ENCODE assay signal across 24 mouse cellular contexts in genomic region chr13:99472028-99472427, GRCm38 (mm10). TPM values are rescaled to one million over a fixed set of nuclear protein-coding genes. Genes with fewer than 3 reads are reported as not detected.
DNase-seq lines count a peak whose midpoint lies in the region; ATAC-seq and TF ChIP-seq lines count a peak whose summit lies in the region.
"Had no signal": no experiment of that assay in that cellular context is flagged by ENCODE, and none has a peak within 500 bp of the region (broad histone marks: within the 10 kb centered on the region; RNA-seq: fewer than 3 reads in every experiment).

No protein-coding gene starts in this region.

- ATAC-seq in forebrain, embryonic 13.5 days, result no peak
- no peak for ATAC-seq in forebrain, embryonic 12.5 days (ENCODE audit: low FRiP score)
- no peak for ATAC-seq in midbrain, embryonic 16.5 days
- ATAC-seq: CD4-positive, CD25-positive, alpha-beta regulatory T cell, adult 4 months; forebrain, embryonic 16.5 days; hindbrain, postnatal 0 days; inflammation-experienced regulatory T-cells, adult 6 months; intestine, embryonic 16.5 days had no signal

- peak overlapping the region; percentile 8; the same call in 1 of the 2 replicates for H3K27ac ChIP-seq in forebrain, embryonic 13.5 days
- no peak overlapping the region for H3K27ac ChIP-seq in forebrain, embryonic 12.5 days
- peak overlapping the region; percentile 57; the same call in 1 of the 2 replicates for H3K27ac ChIP-seq in midbrain, embryonic 10.5 days (replicated peaks)
- H3K27ac ChIP-seq in midbrain, embryonic 16.5 days (ENCODE audit: low read length), result no peak overlapping the region
- H3K27ac ChIP-seq: embryonic facial prominence, embryonic 13.5 days; gastrocnemius, adult 2 months; hindbrain, embryonic 12.5 days; hindbrain, postnatal 0 days had no signal

- H3K9ac ChIP-seq in forebrain, embryonic 13.5 days, result no peak overlapping the region
- no peak overlapping the region for H3K9ac ChIP-seq in forebrain, embryonic 12.5 days
- no peak overlapping the region for H3K9ac ChIP-seq in midbrain, embryonic 16.5 days (ENCODE audit: low read depth, low read length)
- H3K9ac ChIP-seq: embryonic facial prominence, embryonic 13.5 days; hindbrain, embryonic 12.5 days had no signal

- DNase-seq in midbrain, embryonic 10.5 days (ENCODE audit: low spot score), result no peak
- no peak for DNase-seq in spleen, postnatal 10 days (ENCODE audit: low spot score in 2 of 2)
- DNase-seq: adrenal gland, adult 2 months; adrenal gland, postnatal 14 days; B cell, adult 2 months; cerebellum, adult 11 months; cerebellum, adult 2 months; cerebellum, adult 9-11 months; cerebellum, postnatal 25 days; gastrocnemius, adult 2 months; gastrocnemius, postnatal 14 days; heart, adult 11 months had no signal

- no peak overlapping the region for H3K4me2 ChIP-seq in forebrain, embryonic 13.5 days
- no peak overlapping the region for H3K4me2 ChIP-seq in forebrain, embryonic 12.5 days
- H3K4me2 ChIP-seq in midbrain, embryonic 16.5 days (ENCODE audit: low read length), result no peak overlapping the region
- H3K4me2 ChIP-seq in myocyte (ENCODE audit: low read depth), result peak overlapping the region; percentile 75
- H3K4me2 ChIP-seq: embryonic facial prominence, embryonic 13.5 days; heart, embryonic 11.5 days; hindbrain, embryonic 12.5 days had no signal

- no peaks in the 10 kb centered on the region for H3K27me3 ChIP-seq in forebrain, embryonic 13.5 days
- no peaks in the 10 kb centered on the region for H3K27me3 ChIP-seq in forebrain, embryonic 12.5 days
- H3K27me3 ChIP-seq in midbrain, embryonic 10.5 days (ENCODE audit: low read depth, poor library complexity, severe bottlenecking), result no peaks in the 10 kb centered on the region
- no peaks in the 10 kb centered on the region for H3K27me3 ChIP-seq in midbrain, embryonic 16.5 days (ENCODE audit: control insufficient read depth, insufficient read depth, low read depth, low read length)
- no peaks in the 10 kb centered on the region for H3K27me3 ChIP-seq in myocyte (ENCODE audit: control insufficient read depth, insufficient read depth, insufficient read length)
- H3K27me3 ChIP-seq: embryonic facial prominence, embryonic 13.5 days; hindbrain, embryonic 12.5 days had no signal

- H3K9me3 ChIP-seq in forebrain, embryonic 13.5 days (replicated peaks), result no peaks in the 10 kb centered on the region
- no peaks in the 10 kb centered on the region for H3K9me3 ChIP-seq in forebrain, embryonic 12.5 days
- H3K9me3 ChIP-seq in midbrain, embryonic 10.5 days (replicated peaks), result no peaks in the 10 kb centered on the region
- H3K9me3 ChIP-seq in midbrain, embryonic 16.5 days (replicated peaks; ENCODE audit: control insufficient read depth, low read length, poor library complexity, severe bottlenecking), result no peaks in the 10 kb centered on the region
- H3K9me3 ChIP-seq: embryonic facial prominence, embryonic 13.5 days; hindbrain, embryonic 12.5 days had no signal

- H3K4me1 ChIP-seq in forebrain, embryonic 13.5 days, result peaks cover 75% of the 10 kb centered on the region
- H3K4me1 ChIP-seq in forebrain, embryonic 12.5 days, result peaks cover 74% of the 10 kb centered on the region
- peaks cover 92% of the 10 kb centered on the region for H3K4me1 ChIP-seq in midbrain, embryonic 10.5 days
- H3K4me1 ChIP-seq in midbrain, embryonic 16.5 days (ENCODE audit: control insufficient read depth, insufficient read depth, low read length), result peaks cover 46% of the 10 kb centered on the region

- H3K4me3 ChIP-seq in forebrain, embryonic 13.5 days, result no peak overlapping the region
- no peak overlapping the region for H3K4me3 ChIP-seq in forebrain, embryonic 12.5 days (replicated peaks)
- no peak overlapping the region for H3K4me3 ChIP-seq in midbrain, embryonic 10.5 days
- H3K4me3 ChIP-seq in midbrain, embryonic 16.5 days (ENCODE audit: low read depth, low read length), result no peak overlapping the region
- no peak overlapping the region for H3K4me3 ChIP-seq in myocyte
- H3K4me3 ChIP-seq: embryonic facial prominence, embryonic 13.5 days; gastrocnemius, adult 2 months; hindbrain, embryonic 12.5 days had no signal

- 95% methylated on average over 9 of the region's 9 CpGs for WGBS in forebrain, embryonic 13.5 days
- WGBS in forebrain, embryonic 12.5 days, result 91% methylated on average over 9 of the region's 9 CpGs
- 95% methylated on average over 9 of the region's 9 CpGs for WGBS in midbrain, embryonic 10.5 days
- WGBS in midbrain, embryonic 16.5 days, result 95% methylated on average over 9 of the region's 9 CpGs

- peaks cover 90% of the 10 kb centered on the region for H3K79me2 ChIP-seq in myocyte (ENCODE audit: control insufficient read depth, insufficient read depth)

- H3K36me3 ChIP-seq in forebrain, embryonic 13.5 days (ENCODE audit: poor library complexity, severe bottlenecking), result peaks cover 32% of the 10 kb centered on the region
- peaks cover 17% of the 10 kb centered on the region for H3K36me3 ChIP-seq in forebrain, embryonic 12.5 days (replicated peaks)
- H3K36me3 ChIP-seq in midbrain, embryonic 10.5 days, result peaks cover 49% of the 10 kb centered on the region
- no peaks in the 10 kb centered on the region for H3K36me3 ChIP-seq in midbrain, embryonic 16.5 days (ENCODE audit: control insufficient read depth, insufficient read depth, low read length)
- H3K36me3 ChIP-seq in myocyte (ENCODE audit: control insufficient read depth, insufficient read depth), result peaks cover 5% of the 10 kb centered on the region

- no peak for TF ChIP-seq POLR2A in myocyte (IDR thresholded peaks at IDR 0.05; ENCODE audit: insufficient read length, low read depth)

- H3ac ChIP-seq in myocyte (ENCODE audit: control insufficient read depth, insufficient read length), result no peak overlapping the region

TF ChIP-seq in myocyte, 11 proteins besides CTCF, POLR2A, EP300 and RAD21:
- TF ChIP-seq TCF3 (IDR thresholded peaks at IDR 0.05; ENCODE audit: insufficient read length, low read depth), result no peak
- TF ChIP-seq CEBPB (IDR thresholded peaks at IDR 0.05; ENCODE audit: insufficient read depth, poor library complexity, severe bottlenecking), result peak; percentile 44; the same call in 1 of the 2 replicates
- peak; percentile 10 to 72 (median 70) for TF ChIP-seq MYOG (IDR thresholded peaks at IDR 0.05; ENCODE audit: control insufficient read depth in 1 of 3, insufficient read depth in 1 of 3, insufficient read length in 2 of 3, low read depth in 2 of 3)
- no peak for TF ChIP-seq MAX (IDR thresholded peaks at IDR 0.05; ENCODE audit: low read depth)
- peak; percentile 66 for TF ChIP-seq TCF12 (IDR thresholded peaks at IDR 0.05; ENCODE audit: insufficient read depth, poor library complexity, severe bottlenecking)
- TF ChIP-seq E2F4 (IDR thresholded peaks at IDR 0.05; ENCODE audit: insufficient read depth), result no peak
- TF ChIP-seq SRF (IDR thresholded peaks at IDR 0.05; ENCODE audit: control insufficient read depth, insufficient read length, low read depth), result no peak
- no peak for TF ChIP-seq POLR2AphosphoS2 (IDR thresholded peaks at IDR 0.05; ENCODE audit: insufficient read length, low read depth)
- no peak for TF ChIP-seq REST (IDR thresholded peaks at IDR 0.05; ENCODE audit: insufficient read depth, insufficient read length)
- no peak for TF ChIP-seq USF1 (IDR thresholded peaks at IDR 0.05; ENCODE audit: low read depth)
- peak; percentile 34 to 83 (median 79) for TF ChIP-seq MYOD1 (IDR thresholded peaks at IDR 0.05; ENCODE audit: control insufficient read depth in 1 of 3, insufficient read length in 2 of 3, low read depth in 2 of 3)

RNA-seq across cellular contexts. Expression of gene Map1b, which starts 44.3 kb away (rescaled TPM):
- polyA plus RNA-seq in forebrain, embryonic 13.5 days (2015; fragmentation: Nextera tagmentation; extraction: Ambion mirVana), result 1,694 and 1,735 TPM in 2 replicates
- polyA plus RNA-seq in forebrain, embryonic 12.5 days (2016; fragmentation: Nextera tagmentation; extraction: Ambion mirVana), result 1,306 and 1,372 TPM in 2 replicates
- 665 and 916 TPM in 2 replicates for polyA plus RNA-seq in midbrain, embryonic 10.5 days (2016; fragmentation: Nextera tagmentation; extraction: Ambion mirVana)
- polyA plus RNA-seq in midbrain, embryonic 16.5 days (2015; fragmentation: Nextera tagmentation; extraction: Ambion mirVana), result 1,966 and 2,233 TPM in 2 replicates
- 40.6 TPM for polyA plus RNA-seq in myocyte (2012; fragmentation: generic; extraction: Trizol)

Comparison
In these comparisons a context has a peak if more than half of its experiments do, and no peak if none do; other contexts are left out.
1. H3K27ac ChIP-seq: peak in forebrain, embryonic 13.5 days (single experiment) and midbrain, embryonic 10.5 days (single experiment); none in forebrain, embryonic 12.5 days (single experiment) and midbrain, embryonic 16.5 days (single experiment).
2. RNA of gene Map1b, which starts 44.3 kb away (polyA plus RNA-seq): 1,966 to 2,233 TPM in midbrain, embryonic 16.5 days, 1,694 to 1,735 TPM in forebrain, embryonic 13.5 days, 1,306 to 1,372 TPM in forebrain, embryonic 12.5 days and 665 to 916 TPM in midbrain, embryonic 10.5 days; 40.6 TPM in myocyte (single experiment); every median in the first group is over 10 times any median in the second.